In the genomic region with DNA sequence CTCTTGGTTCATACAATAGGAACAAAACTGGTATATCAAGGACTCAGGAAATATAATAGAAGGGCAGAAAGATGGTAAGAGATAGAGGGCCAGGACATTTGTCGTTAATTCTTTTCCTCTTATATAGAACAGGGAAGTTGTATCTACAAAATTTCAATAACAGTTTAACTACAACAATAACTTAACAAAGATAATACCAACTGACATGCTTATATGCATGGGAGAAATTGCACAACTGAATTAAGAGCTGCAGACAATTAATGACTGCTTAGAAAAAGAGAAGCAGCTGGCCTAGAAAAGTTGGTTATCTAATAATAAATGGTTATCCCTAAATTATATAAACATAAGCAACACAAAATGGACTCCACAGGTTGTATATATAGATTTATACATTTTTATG, we compare ENCODE assay signal across 28 mouse cellular contexts.
"Had no signal": no experiment of that assay in that cellular context is flagged by ENCODE, and none has a peak within 500 bp of the region (broad histone marks: within the 10 kb centered on the region; RNA-seq: fewer than 3 reads in every experiment).

No protein-coding gene starts in this region.

- H3K27ac ChIP-seq: limb, embryonic 10.5 days; limb, embryonic 12.5 days; limb, embryonic 13.5 days; limb, embryonic 15.5 days; liver, embryonic 12.5 days; liver, embryonic 13.5 days; liver, embryonic 14.5 days; liver, embryonic 15.5 days; lung, embryonic 15.5 days; macrophage; midbrain, embryonic 10.5 days; midbrain, embryonic 12.5 days; midbrain, embryonic 13.5 days; midbrain, embryonic 15.5 days; neural tube, embryonic 12.5 days had no signal

- H3K4me3 ChIP-seq: limb, embryonic 10.5 days; limb, embryonic 12.5 days; limb, embryonic 13.5 days; limb, embryonic 15.5 days; liver, embryonic 12.5 days; liver, embryonic 13.5 days; liver, embryonic 15.5 days; lung, embryonic 15.5 days; megakaryocyte, embryonic 14.5 days; midbrain, embryonic 10.5 days; midbrain, embryonic 12.5 days; midbrain, embryonic 13.5 days; midbrain, embryonic 15.5 days; myocyte; neural tube, embryonic 12.5 days had no signal

- H3K9ac ChIP-seq: limb, embryonic 12.5 days; limb, embryonic 13.5 days; limb, embryonic 15.5 days; liver, embryonic 12.5 days; liver, embryonic 13.5 days; liver, embryonic 14.5 days; liver, embryonic 15.5 days; liver, postnatal 0 days; lung, embryonic 14.5 days; lung, embryonic 15.5 days; midbrain, embryonic 12.5 days; midbrain, embryonic 13.5 days; midbrain, embryonic 15.5 days; neural tube, embryonic 12.5 days had no signal

- DNase-seq: left cerebral cortex, postnatal 4 days; liver; liver, embryonic 13.5 days; liver, postnatal 0 days; lung, adult 18-20 months; lung, adult 2 months; lung, embryonic 14.5 days; lung, postnatal 10 days; lung, postnatal 14 days; lung, postnatal 36 days; lung, postnatal 4 days; midbrain, embryonic 14.5 days had no signal

- H3K36me3 ChIP-seq: limb, embryonic 10.5 days; limb, embryonic 12.5 days; limb, embryonic 13.5 days; limb, embryonic 15.5 days; liver, embryonic 12.5 days; liver, embryonic 13.5 days; liver, embryonic 15.5 days; lung, embryonic 15.5 days; midbrain, embryonic 10.5 days; midbrain, embryonic 12.5 days; midbrain, embryonic 13.5 days; midbrain, embryonic 15.5 days; neural tube, embryonic 12.5 days had no signal

- H3K4me1 ChIP-seq: limb, embryonic 10.5 days; limb, embryonic 12.5 days; limb, embryonic 13.5 days; limb, embryonic 15.5 days; liver, embryonic 12.5 days; liver, embryonic 13.5 days; liver, embryonic 15.5 days; lung, embryonic 15.5 days; megakaryocyte, embryonic 14.5 days; midbrain, embryonic 10.5 days; midbrain, embryonic 12.5 days; midbrain, embryonic 13.5 days; midbrain, embryonic 15.5 days; neural tube, embryonic 12.5 days had no signal

- H3K27me3 ChIP-seq: limb, embryonic 12.5 days; limb, embryonic 13.5 days; limb, embryonic 15.5 days; liver, embryonic 12.5 days; liver, embryonic 13.5 days; liver, embryonic 15.5 days; lung, embryonic 15.5 days; megakaryocyte, embryonic 14.5 days; midbrain, embryonic 12.5 days; midbrain, embryonic 13.5 days; midbrain, embryonic 15.5 days; neural tube, embryonic 12.5 days had no signal

- H3K9me3 ChIP-seq: limb, embryonic 10.5 days; limb, embryonic 12.5 days; limb, embryonic 13.5 days; limb, embryonic 15.5 days; liver, embryonic 12.5 days; liver, embryonic 13.5 days; liver, embryonic 15.5 days; lung, embryonic 15.5 days; megakaryocyte, embryonic 14.5 days; midbrain, embryonic 10.5 days; midbrain, embryonic 12.5 days; midbrain, embryonic 13.5 days; midbrain, embryonic 15.5 days; neural tube, embryonic 12.5 days had no signal
